In the genomic region with DNA sequence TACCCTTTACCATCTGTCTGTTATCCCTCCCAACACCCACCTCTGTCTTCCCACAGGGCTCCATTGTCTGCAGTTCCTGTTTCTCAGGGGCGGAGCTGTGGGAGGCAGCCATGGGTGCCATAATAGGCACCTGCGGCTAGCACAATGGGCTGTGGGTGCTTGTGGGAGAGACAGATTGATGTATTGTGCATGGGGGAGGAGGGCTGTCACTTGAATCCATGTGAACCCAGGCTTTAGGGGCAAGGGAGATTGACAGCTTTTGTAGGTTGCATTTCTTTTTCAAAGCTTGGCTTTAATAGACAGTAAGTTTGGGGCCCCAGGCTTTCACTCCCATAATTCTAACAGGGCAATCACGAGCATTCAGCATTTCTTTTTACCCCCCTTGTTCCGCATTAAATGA, we compare ENCODE assay signal across 23 mouse cellular contexts. TPM values are rescaled to one million over a fixed set of nuclear protein-coding genes. Genes with fewer than 3 reads are reported as not detected.
A peak's percentile ranks its signal among the peaks of the same experiment; 100 is the strongest.
DNase-seq lines count a peak whose midpoint lies in the region; ATAC-seq and TF ChIP-seq lines count a peak whose summit lies in the region.
"Had no signal": no experiment of that assay in that cellular context is flagged by ENCODE, and none has a peak within 500 bp of the region (broad histone marks: within the 10 kb centered on the region; RNA-seq: fewer than 3 reads in every experiment).

No protein-coding gene starts in this region.

- H3K9ac ChIP-seq in forebrain, postnatal 0 days: no peak overlapping the region
- no peak overlapping the region for H3K9ac ChIP-seq in midbrain, embryonic 13.5 days (replicated peaks)
- no peak overlapping the region for H3K9ac ChIP-seq in midbrain, embryonic 14.5 days (replicated peaks; ENCODE audit: low read length)
- no peak overlapping the region for H3K9ac ChIP-seq in neural tube, embryonic 11.5 days (ENCODE audit: low read length)
- H3K9ac ChIP-seq: heart, embryonic 13.5 days; limb, embryonic 15.5 days; neural tube, embryonic 13.5 days had no signal

- TF ChIP-seq CTCF in forebrain, postnatal 0 days (IDR thresholded peaks at IDR 0.05; ENCODE audit: low read depth): no peak

- H3K4me1 ChIP-seq in forebrain, embryonic 10.5 days: peaks cover 24% of the 10 kb centered on the region
- H3K4me1 ChIP-seq in forebrain, postnatal 0 days (ENCODE audit: insufficient read depth): no peaks in the 10 kb centered on the region
- H3K4me1 ChIP-seq in midbrain, embryonic 13.5 days (replicated peaks): 0 out of 2 replicates have a peak, but pooled peaks cover 4% of the 10 kb centered on the region
- H3K4me1 ChIP-seq in midbrain, embryonic 14.5 days (ENCODE audit: control insufficient read depth, insufficient read depth, low read length): no peaks in the 10 kb centered on the region
- H3K4me1 ChIP-seq in neural tube, embryonic 11.5 days (ENCODE audit: control insufficient read depth, insufficient read depth, low read length): no peaks in the 10 kb centered on the region
- H3K4me1 ChIP-seq: heart, embryonic 13.5 days; limb, embryonic 15.5 days had no signal

- no peak overlapping the region for H3K4me2 ChIP-seq in forebrain, postnatal 0 days (ENCODE audit: low read depth)
- no peak overlapping the region for H3K4me2 ChIP-seq in midbrain, embryonic 13.5 days (replicated peaks)
- no peak overlapping the region for H3K4me2 ChIP-seq in midbrain, embryonic 14.5 days (ENCODE audit: low read length)
- no peak overlapping the region for H3K4me2 ChIP-seq in neural tube, embryonic 11.5 days (ENCODE audit: low read depth)
- H3K4me2 ChIP-seq: heart, embryonic 13.5 days; limb, embryonic 15.5 days; neural tube, embryonic 13.5 days had no signal

- H3K4me3 ChIP-seq in forebrain, embryonic 10.5 days: no peak overlapping the region
- H3K4me3 ChIP-seq in forebrain, postnatal 0 days (ENCODE audit: low read depth, low read length): no peak overlapping the region
- H3K4me3 ChIP-seq in midbrain, embryonic 13.5 days (replicated peaks): no peak overlapping the region
- H3K4me3 ChIP-seq in midbrain, embryonic 14.5 days (replicated peaks; ENCODE audit: low read depth, low read length): no peak overlapping the region
- no peak overlapping the region for H3K4me3 ChIP-seq in neural tube, embryonic 11.5 days (ENCODE audit: low read depth, low read length)
- H3K4me3 ChIP-seq: erythroblast, embryonic 14.5 days; heart, embryonic 13.5 days; limb, embryonic 15.5 days; neural tube, embryonic 13.5 days had no signal

- no peak for DNase-seq in forebrain, embryonic 10.5 days (ENCODE audit: extremely low spot score, low spot score)
- DNase-seq in forebrain, postnatal 0 days: no peak
- no peak for DNase-seq in midbrain, embryonic 14.5 days
- DNase-seq in embryo, embryonic 9.5 days (ENCODE audit: extremely low spot score): peak; percentile 3
- peak; percentile 29 for DNase-seq in neural tube, embryonic 11.5 days (ENCODE audit: low spot score)
- DNase-seq in gastrocnemius, postnatal 14 days: no peak
- no peak for DNase-seq in gastrocnemius, adult 8-10 months (ENCODE audit: low spot score in 2 of 2)
- DNase-seq: adrenal gland, postnatal 10 days; cerebellum, adult 2 months; heart, postnatal 36 days; layer of hippocampus, postnatal 36 days; thymus, postnatal 25 days had no signal

- intact Hi-C loops in gastrocnemius, postnatal 14 days (cut with DNase I; ENCODE audit: low total_unique reads): no loop called here

- no peaks in the 10 kb centered on the region for H3K9me3 ChIP-seq in forebrain, embryonic 10.5 days
- H3K9me3 ChIP-seq in forebrain, postnatal 0 days (ENCODE audit: low read length): no peaks in the 10 kb centered on the region
- no peaks in the 10 kb centered on the region for H3K9me3 ChIP-seq in midbrain, embryonic 13.5 days
- H3K9me3 ChIP-seq in midbrain, embryonic 14.5 days (ENCODE audit: control insufficient read depth, low read length): no peaks in the 10 kb centered on the region
- H3K9me3 ChIP-seq in neural tube, embryonic 11.5 days (ENCODE audit: control insufficient read depth, low read length): no peaks in the 10 kb centered on the region
- H3K9me3 ChIP-seq: heart, embryonic 13.5 days; limb, embryonic 15.5 days; neural tube, embryonic 13.5 days had no signal

- 39% methylated on average over 4 of the region's 4 CpGs for WGBS in forebrain, embryonic 10.5 days
- WGBS in forebrain, postnatal 0 days: 36% methylated on average over 4 of the region's 4 CpGs
- 23% methylated on average over 4 of the region's 4 CpGs for WGBS in midbrain, embryonic 13.5 days
- 34% methylated on average over 4 of the region's 4 CpGs for WGBS in midbrain, embryonic 14.5 days
- 33% methylated on average over 4 of the region's 4 CpGs for WGBS in neural tube, embryonic 11.5 days

- H3K27me3 ChIP-seq in forebrain, embryonic 10.5 days (ENCODE audit: poor library complexity, severe bottlenecking): peaks cover 8% of the 10 kb centered on the region
- no peaks in the 10 kb centered on the region for H3K27me3 ChIP-seq in forebrain, postnatal 0 days (ENCODE audit: insufficient read depth, low read length)
- H3K27me3 ChIP-seq in midbrain, embryonic 13.5 days: no peaks in the 10 kb centered on the region
- H3K27me3 ChIP-seq in midbrain, embryonic 14.5 days (ENCODE audit: control insufficient read depth, insufficient read depth, low read length): no peaks in the 10 kb centered on the region
- H3K27me3 ChIP-seq in neural tube, embryonic 11.5 days (ENCODE audit: control insufficient read depth, insufficient read depth, low read length): no peaks in the 10 kb centered on the region
- H3K27me3 ChIP-seq: neural tube, embryonic 13.5 days had no signal

- peak overlapping the region; percentile 60; the same call in 1 of the 2 replicates for H3K27ac ChIP-seq in forebrain, embryonic 10.5 days
- no peak overlapping the region for H3K27ac ChIP-seq in forebrain, postnatal 0 days (ENCODE audit: low read depth, low read length)
- H3K27ac ChIP-seq in midbrain, embryonic 13.5 days: no peak overlapping the region
- H3K27ac ChIP-seq in midbrain, embryonic 14.5 days (replicated peaks; ENCODE audit: low read depth, low read length): no peak overlapping the region
- H3K27ac ChIP-seq in neural tube, embryonic 11.5 days (ENCODE audit: low read depth, low read length): no peak overlapping the region
- H3K27ac ChIP-seq: heart, embryonic 13.5 days; limb, embryonic 15.5 days; neural tube, embryonic 13.5 days had no signal

- no peak for ATAC-seq in forebrain, postnatal 0 days
- peak; percentile 38; the same call in 1 of the 2 replicates for ATAC-seq in midbrain, embryonic 13.5 days
- no peak; the same call in 1 of the 2 replicates for ATAC-seq in midbrain, embryonic 14.5 days (ENCODE audit: low FRiP score, low TSS enrichment)
- peak; percentile 74 for ATAC-seq in neural tube, embryonic 11.5 days (ENCODE audit: insufficient read depth, low FRiP score, low TSS enrichment)
- ATAC-seq: CD4-positive, CD25-positive, alpha-beta regulatory T cell, adult 4 months; intestine, embryonic 16.5 days had no signal

- H3K36me3 ChIP-seq in forebrain, embryonic 10.5 days (replicated peaks): no peaks in the 10 kb centered on the region
- H3K36me3 ChIP-seq in forebrain, postnatal 0 days (ENCODE audit: insufficient read depth): no peaks in the 10 kb centered on the region
- no peaks in the 10 kb centered on the region for H3K36me3 ChIP-seq in midbrain, embryonic 13.5 days
- H3K36me3 ChIP-seq in midbrain, embryonic 14.5 days (ENCODE audit: control insufficient read depth, insufficient read depth, low read length): no peaks in the 10 kb centered on the region
- no peaks in the 10 kb centered on the region for H3K36me3 ChIP-seq in neural tube, embryonic 11.5 days (ENCODE audit: control insufficient read depth, insufficient read depth, low read length)
- H3K36me3 ChIP-seq: heart, embryonic 13.5 days; limb, embryonic 15.5 days; neural tube, embryonic 13.5 days had no signal

RNA-seq across cellular contexts. Expression of a gene that starts 5.0 kb away (rescaled TPM):
- polyA plus RNA-seq in forebrain, embryonic 10.5 days (2016; fragmentation: Nextera tagmentation; extraction: Ambion mirVana): not detected in 2 replicates
- not detected in 2 replicates for total RNA-seq in forebrain, postnatal 0 days (2014; rRNA removed)
- polyA plus RNA-seq in forebrain, postnatal 0 days (2015; fragmentation: Nextera tagmentation; extraction: Ambion mirVana): not detected in 2 replicates
- not detected in 2 replicates for polyA plus RNA-seq in midbrain, embryonic 13.5 days (2015; fragmentation: Nextera tagmentation; extraction: Ambion mirVana)
- not detected in 2 replicates for polyA plus RNA-seq in midbrain, embryonic 14.5 days (2014; fragmentation: Nextera tagmentation; extraction: Ambion mirVana)
- polyA plus RNA-seq in neural tube, embryonic 11.5 days (2014; fragmentation: Nextera tagmentation; extraction: Ambion mirVana): not detected in 2 replicates
- not detected for total RNA-seq in gastrocnemius, postnatal 14 days (2021)
- not detected for total RNA-seq in gastrocnemius, adult 8-10 months (2022)
- total RNA-seq: adrenal gland, postnatal 10 days; heart, postnatal 36 days; layer of hippocampus, postnatal 36 days; left cerebral cortex, postnatal 25 days had no signal
- polyA plus RNA-seq: CD4-positive, CD25-positive, alpha-beta regulatory T cell, adult 4 months; cerebellum, adult 2 months; erythroblast, embryonic 14.5 days; gonadal fat pad, adult 2 months; heart, embryonic 13.5 days; intestine, embryonic 16.5 days; kidney, embryonic 16.5 days; limb, embryonic 15.5 days; liver, embryonic 16.5 days; neural tube, embryonic 13.5 days had no signal

RNA-seq across cellular contexts. Expression of a gene that starts 48.4 kb away (rescaled TPM):
- 15.3 and 16.1 TPM in 2 replicates for polyA plus RNA-seq in forebrain, embryonic 10.5 days (2016; fragmentation: Nextera tagmentation; extraction: Ambion mirVana)
- total RNA-seq in forebrain, postnatal 0 days (2014; rRNA removed): 20.9 and 28.0 TPM in 2 replicates
- polyA plus RNA-seq in forebrain, postnatal 0 days (2015; fragmentation: Nextera tagmentation; extraction: Ambion mirVana): 5.2 and 6.8 TPM in 2 replicates
- polyA plus RNA-seq in midbrain, embryonic 13.5 days (2015; fragmentation: Nextera tagmentation; extraction: Ambion mirVana): 14.1 and 14.3 TPM in 2 replicates
- polyA plus RNA-seq in midbrain, embryonic 14.5 days (2014; fragmentation: Nextera tagmentation; extraction: Ambion mirVana): 16.3 and 18.1 TPM in 2 replicates
- polyA plus RNA-seq in neural tube, embryonic 11.5 days (2014; fragmentation: Nextera tagmentation; extraction: Ambion mirVana): 15.4 and 17.7 TPM in 2 replicates
- total RNA-seq in gastrocnemius, postnatal 14 days (2021): 1 to 10 TPM; 4.2 to 4.9 TPM
- total RNA-seq in gastrocnemius, adult 8-10 months (2022): 1 to 10 TPM; 2.3 to 3.1 (median 2.8) TPM

Comparison
In these comparisons a context has a peak if more than half of its experiments do, and no peak if none do; other contexts are left out.
1. ATAC-seq: peak in midbrain, embryonic 13.5 days (single experiment) and neural tube, embryonic 11.5 days (single experiment); none in forebrain, postnatal 0 days (single experiment) and midbrain, embryonic 14.5 days (single experiment).
2. DNase-seq: peak in embryo, embryonic 9.5 days (single experiment) and neural tube, embryonic 11.5 days (single experiment); none in forebrain, embryonic 10.5 days (single experiment), forebrain, postnatal 0 days (single experiment), midbrain, embryonic 14.5 days (single experiment), gastrocnemius, postnatal 14 days (single experiment) and gastrocnemius, adult 8-10 months (0 of 2).